Mouse (Mus musculus): ENCODE data around the gene Reln. TPM values are rescaled to one million over a fixed set of nuclear protein-coding genes. Genes with fewer than 3 reads are reported as not detected.
A peak's percentile ranks its signal among the peaks of the same experiment; 100 is the strongest.

The Reln gene
- total RNA-seq, 1 experiment from 2014 or later: not detected

GRCm38 (mm10) chr5:21865346-21866107 lies 479.0 kb downstream of the Reln start, which contains the start of gene Slc26a5:
Gene Slc26a5, minus strand, starts transcription at chr5:21865604.
- ATAC-seq (replicated peaks in 1 of 2; ENCODE audit: insufficient read depth in 1 of 2, low FRiP score in 2 of 2, low TSS enrichment in 1 of 2, low read depth in 1 of 2, poor library complexity in 2 of 2, severe bottlenecking in 2 of 2): peak in 1 of 2 experiments; percentile 21; a peak in 1 of 4 replicates

GRCm38 (mm10) chr5:21858653-21859052 lies 485.8 kb downstream of the Reln start:
- no peak for ATAC-seq (replicated peaks in 1 of 2; ENCODE audit: insufficient read depth in 1 of 2, low FRiP score in 2 of 2, low TSS enrichment in 1 of 2, low read depth in 1 of 2, poor library complexity in 2 of 2, severe bottlenecking in 2 of 2)

- no peak for ATAC-seq (replicated peaks in 1 of 2; ENCODE audit: insufficient read depth in 1 of 2, low FRiP score in 2 of 2, low TSS enrichment in 1 of 2, low read depth in 1 of 2, poor library complexity in 2 of 2, severe bottlenecking in 2 of 2)
Measured at GRCm38 (mm10) chr5:21851679-21852340, 492.7 kb downstream of the Reln start.

GRCm38 (mm10) chr5:21847438-21847837 lies 497.1 kb downstream of the Reln start:
- no peak for ATAC-seq (replicated peaks in 1 of 2; ENCODE audit: insufficient read depth in 1 of 2, low FRiP score in 2 of 2, low TSS enrichment in 1 of 2, low read depth in 1 of 2, poor library complexity in 2 of 2, severe bottlenecking in 2 of 2)

- ATAC-seq (replicated peaks in 1 of 2; ENCODE audit: insufficient read depth in 1 of 2, low FRiP score in 2 of 2, low TSS enrichment in 1 of 2, low read depth in 1 of 2, poor library complexity in 2 of 2, severe bottlenecking in 2 of 2): no peak
Measured at GRCm38 (mm10) chr5:21846616-21847290, 497.7 kb downstream of the Reln start.

- ATAC-seq (replicated peaks in 1 of 2; ENCODE audit: insufficient read depth in 1 of 2, low FRiP score in 2 of 2, low TSS enrichment in 1 of 2, low read depth in 1 of 2, poor library complexity in 2 of 2, severe bottlenecking in 2 of 2): no peak
Measured at GRCm38 (mm10) chr5:21844676-21845075, 499.8 kb downstream of the Reln start.

Other genes with a start within 250 kb of the Reln start
- gene Orc5, start 205.7 kb upstream of the Reln start, total RNA-seq (2017): 34.7 and 36.0 TPM in 2 replicates